In the genomic region with DNA sequence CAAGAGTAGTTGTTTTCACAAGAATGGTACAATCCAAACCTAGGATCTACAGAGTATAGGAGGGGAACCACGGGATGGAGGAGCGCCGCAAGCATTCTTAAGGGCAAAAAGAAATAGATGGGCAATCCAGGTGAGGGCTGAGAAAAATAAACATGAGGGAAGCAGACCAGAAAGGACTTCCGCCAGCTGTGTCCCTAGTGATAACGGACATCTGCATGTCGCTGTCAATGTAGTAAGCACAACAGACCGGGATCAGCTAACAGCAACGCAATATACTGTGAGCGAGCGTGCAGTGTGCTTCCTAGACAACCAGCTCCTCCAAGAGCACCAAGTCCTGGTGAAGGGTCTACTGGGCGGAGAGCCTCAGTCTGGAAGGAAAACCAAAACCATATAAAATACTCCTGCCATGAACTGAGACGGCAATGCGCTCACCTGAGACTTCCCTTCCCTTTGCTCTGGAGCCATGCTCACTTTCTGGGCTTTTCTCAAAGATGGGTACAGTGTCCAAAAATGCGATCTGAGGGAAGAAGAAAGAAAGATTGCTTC, we compare ENCODE assay signal across 7 mouse cellular contexts. TPM values are rescaled to one million over a fixed set of nuclear protein-coding genes. Genes with fewer than 3 reads are reported as not detected.
DNase-seq lines count a peak whose midpoint lies in the region; ATAC-seq and TF ChIP-seq lines count a peak whose summit lies in the region.

No protein-coding gene starts in this region.

- H3K4me2 ChIP-seq in neural tube, embryonic 13.5 days: peak overlapping the region; percentile 90

- DNase-seq in lung, adult 2 months: peak; percentile 7
- no peak for DNase-seq in lung, postnatal 10 days
- DNase-seq in limb, embryonic 10.5 days (ENCODE audit: low spot score): no peak
- DNase-seq in adrenal gland, adult (ENCODE audit: inconsistent age in 2 of 2, low spot score in 1 of 2): no peak
- no peak for DNase-seq in gastrocnemius, postnatal 4 days (ENCODE audit: low spot score in 2 of 2)

- ATAC-seq in neural tube, embryonic 13.5 days (ENCODE audit: low read depth): no peak

- H3K4me3 ChIP-seq in lung, adult 2 months (replicated peaks; ENCODE audit: extremely low read depth, low read depth, low read length): peak overlapping the region; percentile 82
- H3K4me3 ChIP-seq in embryonic fibroblast, embryonic 13.5 days (ENCODE audit: insufficient read depth, low read length): peak overlapping the region; percentile 59
- peak overlapping the region; percentile 80 for H3K4me3 ChIP-seq in limb, embryonic 10.5 days
- peak overlapping the region; percentile 60 for H3K4me3 ChIP-seq in neural tube, embryonic 13.5 days

- WGBS in lung, adult 2 months: 12% methylated on average over 14 of the region's 14 CpGs
- 31% methylated on average over 14 of the region's 14 CpGs for WGBS in limb, embryonic 10.5 days
- WGBS in neural tube, embryonic 13.5 days: 31% methylated on average over 14 of the region's 14 CpGs

- 0 out of 2 replicates have a peak, but pooled peaks cover 3% of the 10 kb centered on the region for H3K4me1 ChIP-seq in lung, adult 2 months (ENCODE audit: control insufficient read depth, insufficient read depth, low read length)
- H3K4me1 ChIP-seq in embryonic fibroblast, embryonic 13.5 days (ENCODE audit: control insufficient read depth, insufficient read depth, low read length): no peaks in the 10 kb centered on the region
- H3K4me1 ChIP-seq in limb, embryonic 10.5 days: peaks cover 12% of the 10 kb centered on the region
- H3K4me1 ChIP-seq in neural tube, embryonic 13.5 days (replicated peaks): peaks cover 13% of the 10 kb centered on the region

- no peaks in the 10 kb centered on the region for H3K9me3 ChIP-seq in limb, embryonic 10.5 days (replicated peaks)
- H3K9me3 ChIP-seq in neural tube, embryonic 13.5 days: no peaks in the 10 kb centered on the region

- no peak for TF ChIP-seq POLR2A in lung, adult 2 months (IDR thresholded peaks at IDR 0.05; ENCODE audit: borderline replicate concordance, extremely low read depth, low read depth, low read length)
- TF ChIP-seq POLR2A in embryonic fibroblast, embryonic 13.5 days (IDR thresholded peaks at IDR 0.05; ENCODE audit: low read depth, low read length): no peak

- no peaks in the 10 kb centered on the region for H3K36me3 ChIP-seq in limb, embryonic 10.5 days
- H3K36me3 ChIP-seq in neural tube, embryonic 13.5 days: no peaks in the 10 kb centered on the region; the same call in 1 of the 2 replicates

- H3K27ac ChIP-seq in embryonic fibroblast, embryonic 13.5 days (ENCODE audit: insufficient read depth, low read length): no peak overlapping the region
- peak overlapping the region; percentile 83; the same call in 1 of the 2 replicates for H3K27ac ChIP-seq in limb, embryonic 10.5 days
- H3K27ac ChIP-seq in neural tube, embryonic 13.5 days (replicated peaks): peak overlapping the region; percentile 82

- H3K9ac ChIP-seq in neural tube, embryonic 13.5 days: peak overlapping the region; percentile 84

- TF ChIP-seq CTCF in lung, adult 2 months (IDR thresholded peaks at IDR 0.05; ENCODE audit: insufficient read depth, low read length): no peak
- TF ChIP-seq CTCF in embryonic fibroblast, embryonic 13.5 days (IDR thresholded peaks at IDR 0.05; ENCODE audit: borderline replicate concordance, insufficient read depth, low read length): no peak

- H3K27me3 ChIP-seq in limb, embryonic 10.5 days (ENCODE audit: low read depth, poor library complexity, severe bottlenecking): peaks cover 20% of the 10 kb centered on the region
- H3K27me3 ChIP-seq in neural tube, embryonic 13.5 days: no peaks in the 10 kb centered on the region

RNA-seq across cellular contexts. Expression of gene Zfp354b, which starts 0.9 kb away (rescaled TPM):
- polyA plus RNA-seq in lung, adult 2 months (2012; rRNA removed): 0.19 and 0.28 TPM in 2 replicates
- polyA plus RNA-seq in embryonic fibroblast, embryonic 13.5 days (2011; ENCODE audit: insufficient read length, low read depth, missing spikeins): 1.6 and 2.2 TPM in 2 replicates
- polyA plus RNA-seq in limb, embryonic 10.5 days (2016; fragmentation: Nextera tagmentation; extraction: Ambion mirVana): 0.75 and 0.96 TPM in 2 replicates
- polyA plus RNA-seq in neural tube, embryonic 13.5 days (2015; fragmentation: Nextera tagmentation; extraction: Ambion mirVana): 3.2 and 4.1 TPM in 2 replicates
- total RNA-seq in gastrocnemius, postnatal 4 days (2021): 1 to 10 TPM; 1.8 TPM

RNA-seq across cellular contexts. Expression of gene 4933414I15Rik, which starts 13.0 kb away (rescaled TPM):
- polyA plus RNA-seq in lung, adult 2 months (2012; rRNA removed): not detected in 2 replicates
- polyA plus RNA-seq in embryonic fibroblast, embryonic 13.5 days (2011; ENCODE audit: insufficient read length, low read depth, missing spikeins): not detected in 2 replicates
- not detected in 2 replicates for polyA plus RNA-seq in limb, embryonic 10.5 days (2016; fragmentation: Nextera tagmentation; extraction: Ambion mirVana)
- polyA plus RNA-seq in neural tube, embryonic 13.5 days (2015; fragmentation: Nextera tagmentation; extraction: Ambion mirVana): not detected in 2 replicates
- total RNA-seq in gastrocnemius, postnatal 4 days (2021): not detected

RNA-seq across cellular contexts. Expression of gene Zfp2, which starts 14.6 kb away (rescaled TPM):
- polyA plus RNA-seq in lung, adult 2 months (2012; rRNA removed): 0.74 and 1.4 TPM in 2 replicates
- 4.2 and 4.9 TPM in 2 replicates for polyA plus RNA-seq in embryonic fibroblast, embryonic 13.5 days (2011; ENCODE audit: insufficient read length, low read depth, missing spikeins)
- polyA plus RNA-seq in limb, embryonic 10.5 days (2016; fragmentation: Nextera tagmentation; extraction: Ambion mirVana): 19.7 and 21.0 TPM in 2 replicates
- polyA plus RNA-seq in neural tube, embryonic 13.5 days (2015; fragmentation: Nextera tagmentation; extraction: Ambion mirVana): 38.6 and 43.2 TPM in 2 replicates
- 1 to 10 TPM; 3.6 to 4.2 TPM for total RNA-seq in gastrocnemius, postnatal 4 days (2021)

RNA-seq across cellular contexts. Expression of gene Prop1, which starts 23.0 kb away (rescaled TPM):
- polyA plus RNA-seq in lung, adult 2 months (2012; rRNA removed): not detected in 2 replicates
- polyA plus RNA-seq in embryonic fibroblast, embryonic 13.5 days (2011; ENCODE audit: insufficient read length, low read depth, missing spikeins): not detected in 2 replicates
- polyA plus RNA-seq in limb, embryonic 10.5 days (2016; fragmentation: Nextera tagmentation; extraction: Ambion mirVana): not detected in 2 replicates
- not detected in 2 replicates for polyA plus RNA-seq in neural tube, embryonic 13.5 days (2015; fragmentation: Nextera tagmentation; extraction: Ambion mirVana)
- not detected for total RNA-seq in gastrocnemius, postnatal 4 days (2021)

RNA-seq across cellular contexts. Expression of gene Olfr1378, which starts 35.8 kb away (rescaled TPM):
- polyA plus RNA-seq in lung, adult 2 months (2012; rRNA removed): not detected in 2 replicates
- polyA plus RNA-seq in embryonic fibroblast, embryonic 13.5 days (2011; ENCODE audit: insufficient read length, low read depth, missing spikeins): not detected in 2 replicates
- not detected in 2 replicates for polyA plus RNA-seq in limb, embryonic 10.5 days (2016; fragmentation: Nextera tagmentation; extraction: Ambion mirVana)
- polyA plus RNA-seq in neural tube, embryonic 13.5 days (2015; fragmentation: Nextera tagmentation; extraction: Ambion mirVana): not detected in 2 replicates
- total RNA-seq in gastrocnemius, postnatal 4 days (2021): not detected
